Mouse (Mus musculus) heart, embryonic 12.5 days (tissue): ENCODE results near the gene Tmem97. TPM values are rescaled to one million over a fixed set of nuclear protein-coding genes. Genes with fewer than 3 reads are reported as not detected.

Source experiments
- ATAC-seq: fragments of 200-750 bp; cut with Nextera tagmentation; 2 replicates; pipeline ENCODE4 v1.8.0; 2017; ENCODE audit warnings: moderate TSS enrichment, moderate library complexity; ENCODE audit not compliant: insufficient number of reproducible peaks, low FRiP score
- H3K27ac ChIP-seq: fragments of 300-500 bp; sonication (generic); 2 replicates; pipeline ENCODE4 v1.5.1; 2016; ENCODE audit warnings: mild to moderate bottlenecking, moderate library complexity; ENCODE audit not compliant: poor library complexity, severe bottlenecking
- H3K27me3 ChIP-seq: fragments of 300-500 bp; sonication (generic); replicated peaks from 2 replicates; pipeline ENCODE4 v1.6.1; 2016; ENCODE audit warnings: mild to moderate bottlenecking, moderate library complexity
- H3K36me3 ChIP-seq: fragments of 300-500 bp; sonication (generic); 2 replicates; pipeline ENCODE4 v1.6.1; 2016; ENCODE audit warnings: mild to moderate bottlenecking, moderate library complexity
- H3K4me1 ChIP-seq: fragments of 300-500 bp; sonication (generic); replicated peaks from 2 replicates; pipeline ENCODE4 v1.6.1; 2016; ENCODE audit warnings: mild to moderate bottlenecking
- H3K4me2 ChIP-seq: fragments of 300-500 bp; sonication (generic); 2 replicates; pipeline ENCODE4 v1.6.1; 2016; ENCODE audit warnings: mild to moderate bottlenecking, moderate library complexity
- H3K4me3 ChIP-seq: fragments of 300-500 bp; sonication (generic); 2 replicates; pipeline ENCODE4 v1.5.1; 2016; ENCODE audit warnings: mild to moderate bottlenecking
- H3K9ac ChIP-seq: fragments of 300-500 bp; sonication (generic); 2 replicates; pipeline ENCODE4 v1.6.1; 2016; ENCODE audit warnings: mild to moderate bottlenecking, moderate library complexity
- H3K9me3 ChIP-seq: fragments of 300-500 bp; sonication (generic); replicated peaks from 2 replicates; pipeline ENCODE4 v1.6.1; 2016; ENCODE audit warnings: mild to moderate bottlenecking, moderate library complexity
- WGBS: fragments of 180-500 bp; shearing (Covaris S2); methylation state at CpG from one replicate; pipeline ENCODE4 v1.1.7; 2016; 5-methylcytosine and 5-hydroxymethylcytosine counted together
- polyA plus RNA-seq: library from polyadenylated mRNA; unstranded; fragments of >200 nt; fragmentation: Nextera tagmentation; extraction: Ambion mirVana; gene quantifications from 2 replicates; pipeline ENCODE4 v1.2.1, GENCODE M21; 2016

Tmem97 gene
- polyA plus RNA-seq, 1 experiment from 2014 or later: 58.4 TPM

- 52% methylated on average over 6 of the region's 6 CpGs for WGBS
- Histone ChIP-seq H3K9ac (0 out of 2 replicates have a peak overlapping the region, but pooled peaks have one; percentile 39), H3K9me3 (no peaks in the 10 kb centered on the region)
Observed at GRCm38 (mm10) chr11:78531046-78531445, 19.5 kb downstream of the Tmem97 start.

GRCm38 (mm10) chr11:78530001-78530400, 20.6 kb downstream of the Tmem97 start:
- Histone ChIP-seq H3K27ac (peak overlapping the region; percentile 80), H3K27me3 (no peaks in the 10 kb centered on the region), H3K36me3 (peaks cover 60% of the 10 kb centered on the region), H3K9me3 (no peaks in the 10 kb centered on the region), H3K4me1 (peaks cover 22% of the 10 kb centered on the region), H3K4me2 (peak overlapping the region; percentile 8; the same call in 1 of the 2 replicates), H3K4me3 (no peak overlapping the region), H3K9ac (no peak overlapping the region)
- WGBS: 87% methylated on average over 12 of the region's 12 CpGs
- no peak for ATAC-seq

More at GRCm38 (mm10) chr11:78531046-78531445, 19.5 kb downstream of the Tmem97 start:
- 0 out of 2 replicates have a peak, but pooled peaks have one; percentile 24 for ATAC-seq
- H3K4me2 ChIP-seq: peak overlapping the region; percentile 8; the same call in 1 of the 2 replicates
- peaks cover 50% of the 10 kb centered on the region for H3K36me3 ChIP-seq
- H3K4me1 ChIP-seq: peaks cover 24% of the 10 kb centered on the region
- no peaks in the 10 kb centered on the region for H3K27me3 ChIP-seq
- H3K27ac ChIP-seq: peak overlapping the region; percentile 80
- no peak overlapping the region for H3K4me3 ChIP-seq

- no peak overlapping the region for H3K27ac ChIP-seq
- H3K4me1 ChIP-seq: peaks cover 13% of the 10 kb centered on the region; the same call in 1 of the 2 replicates
- no peak overlapping the region for H3K9ac ChIP-seq
- no peaks in the 10 kb centered on the region for H3K9me3 ChIP-seq
- no peak overlapping the region for H3K4me3 ChIP-seq
- H3K27me3 ChIP-seq: no peaks in the 10 kb centered on the region
- ATAC-seq: no peak
- 92% methylated on average over 9 of the region's 9 CpGs for WGBS
- no peak overlapping the region for H3K4me2 ChIP-seq
- H3K36me3 ChIP-seq: peaks cover 73% of the 10 kb centered on the region
Observed at GRCm38 (mm10) chr11:78528714-78529113, 21.9 kb downstream of the Tmem97 start.

GRCm38 (mm10) chr11:78524838-78525237, 25.7 kb downstream of the Tmem97 start:
- H3K9me3 ChIP-seq: no peaks in the 10 kb centered on the region
- H3K4me1 ChIP-seq: peaks cover under 1% of the 10 kb centered on the region; the same call in 1 of the 2 replicates
- no peak overlapping the region for H3K4me3 ChIP-seq
- ATAC-seq: no peak
- no peak overlapping the region for H3K27ac ChIP-seq
- H3K4me2 ChIP-seq: no peak overlapping the region
- no peaks in the 10 kb centered on the region for H3K27me3 ChIP-seq
- WGBS: 80% methylated on average over 2 of the region's 2 CpGs
- peaks cover 99% of the 10 kb centered on the region for H3K36me3 ChIP-seq
- H3K9ac ChIP-seq: no peak overlapping the region

GRCm38 (mm10) chr11:78523241-78523955, 27.2 kb downstream of the Tmem97 start:
- Histone ChIP-seq H3K36me3 (peaks cover 98% of the 10 kb centered on the region), H3K9ac (no peak overlapping the region), H3K4me2 (no peak overlapping the region), H3K27ac (no peak overlapping the region), H3K4me1 (no peaks in the 10 kb centered on the region), H3K27me3 (no peaks in the 10 kb centered on the region), H3K9me3 (no peaks in the 10 kb centered on the region), H3K4me3 (no peak overlapping the region)
- ATAC-seq: no peak
- WGBS: 84% methylated on average over 9 of the region's 9 CpGs

- H3K9ac ChIP-seq: no peak overlapping the region
- H3K4me1 ChIP-seq: no peaks in the 10 kb centered on the region
- ATAC-seq: no peak
- no peaks in the 10 kb centered on the region for H3K9me3 ChIP-seq
- no peak overlapping the region for H3K27ac ChIP-seq
- H3K4me3 ChIP-seq: no peak overlapping the region
- H3K36me3 ChIP-seq: peaks cover 98% of the 10 kb centered on the region
- WGBS: 97% methylated on average over 1 of the region's 1 CpGs
- H3K4me2 ChIP-seq: no peak overlapping the region
- H3K27me3 ChIP-seq: no peaks in the 10 kb centered on the region
Observed at GRCm38 (mm10) chr11:78522481-78522997, 28.0 kb downstream of the Tmem97 start.

GRCm38 (mm10) chr11:78521880-78522279, 28.7 kb downstream of the Tmem97 start:
- no peaks in the 10 kb centered on the region for H3K9me3 ChIP-seq
- no peak overlapping the region for H3K4me2 ChIP-seq
- no peak overlapping the region for H3K9ac ChIP-seq
- H3K4me3 ChIP-seq: no peak overlapping the region
- no peak for ATAC-seq
- H3K4me1 ChIP-seq: no peaks in the 10 kb centered on the region
- WGBS: 86% methylated on average over 3 of the region's 3 CpGs
- peaks cover 94% of the 10 kb centered on the region for H3K36me3 ChIP-seq
- no peaks in the 10 kb centered on the region for H3K27me3 ChIP-seq
- no peak overlapping the region for H3K27ac ChIP-seq

GRCm38 (mm10) chr11:78518931-78519330, 31.6 kb downstream of the Tmem97 start:
- H3K4me2 ChIP-seq: no peak overlapping the region
- no peaks in the 10 kb centered on the region for H3K9me3 ChIP-seq
- no peak overlapping the region for H3K4me3 ChIP-seq
- H3K27ac ChIP-seq: no peak overlapping the region
- H3K9ac ChIP-seq: no peak overlapping the region
- no peak for ATAC-seq
- H3K4me1 ChIP-seq: no peaks in the 10 kb centered on the region
- no peaks in the 10 kb centered on the region for H3K27me3 ChIP-seq
- WGBS: 90% methylated on average over 10 of the region's 10 CpGs
- H3K36me3 ChIP-seq: peaks cover 93% of the 10 kb centered on the region

GRCm38 (mm10) chr11:78515549-78516325, 34.8 kb downstream of the Tmem97 start:
- Histone ChIP-seq H3K27ac (no peak overlapping the region), H3K4me2 (no peak overlapping the region), H3K9me3 (no peaks in the 10 kb centered on the region), H3K27me3 (no peaks in the 10 kb centered on the region), H3K4me1 (peaks cover 14% of the 10 kb centered on the region), H3K4me3 (no peak overlapping the region), H3K9ac (no peak overlapping the region), H3K36me3 (peaks cover 66% of the 10 kb centered on the region)
- 71% methylated on average over 2 of the region's 2 CpGs for WGBS
- ATAC-seq: no peak

GRCm38 (mm10) chr11:78513106-78513790, 37.3 kb downstream of the Tmem97 start:
- WGBS: 78% methylated on average over 3 of the region's 3 CpGs
- H3K9ac ChIP-seq: peak overlapping the region; percentile 92
- H3K36me3 ChIP-seq: peaks cover 62% of the 10 kb centered on the region
- H3K4me3 ChIP-seq: peak overlapping the region; percentile 81
- H3K27me3 ChIP-seq: no peaks in the 10 kb centered on the region
- no peaks in the 10 kb centered on the region for H3K9me3 ChIP-seq
- no peak overlapping the region for H3K27ac ChIP-seq
- no peak for ATAC-seq
- H3K4me1 ChIP-seq: peaks cover 14% of the 10 kb centered on the region
- peak overlapping the region; percentile 79 for H3K4me2 ChIP-seq
